Mouse (Mus musculus) layer of hippocampus, adult 2 months (tissue): ENCODE results near the gene Rspo1. TPM values are rescaled to one million over a fixed set of nuclear protein-coding genes. Genes with fewer than 3 reads are reported as not detected.

Experiments
- DNase-seq, 2 experiments: peaks; one replicate each; pipeline ENCODE4 v3.0.0; 2022; ENCODE audit warnings: low spot score in 2 of 2
- H3K27ac ChIP-seq: fragments of 200-600 bp; 2 replicates; pipeline ENCODE4 v1.8.1; 2022
- H3K4me3 ChIP-seq: fragments of 200-600 bp; 2 replicates; pipeline ENCODE4 v1.8.1; 2022; ENCODE audit warnings: mild to moderate bottlenecking
- CTCF ChIP-seq: fragments of 200-600 bp; conservative IDR thresholded peaks from 2 replicates; pipeline ENCODE4 v1.8.1; 2022; ENCODE audit warnings: antibody characterized with exemption, mild to moderate bottlenecking, moderate library complexity
- total RNA-seq, 2 experiments: library from RNA; stranded (reverse); gene quantifications; 2 replicates each; pipeline ENCODE4 v1.2.3; 2021

Gene Rspo1
- total RNA-seq, 2 experiments from 2014 or later, result 9.5 to 9.8 TPM

DNA sequence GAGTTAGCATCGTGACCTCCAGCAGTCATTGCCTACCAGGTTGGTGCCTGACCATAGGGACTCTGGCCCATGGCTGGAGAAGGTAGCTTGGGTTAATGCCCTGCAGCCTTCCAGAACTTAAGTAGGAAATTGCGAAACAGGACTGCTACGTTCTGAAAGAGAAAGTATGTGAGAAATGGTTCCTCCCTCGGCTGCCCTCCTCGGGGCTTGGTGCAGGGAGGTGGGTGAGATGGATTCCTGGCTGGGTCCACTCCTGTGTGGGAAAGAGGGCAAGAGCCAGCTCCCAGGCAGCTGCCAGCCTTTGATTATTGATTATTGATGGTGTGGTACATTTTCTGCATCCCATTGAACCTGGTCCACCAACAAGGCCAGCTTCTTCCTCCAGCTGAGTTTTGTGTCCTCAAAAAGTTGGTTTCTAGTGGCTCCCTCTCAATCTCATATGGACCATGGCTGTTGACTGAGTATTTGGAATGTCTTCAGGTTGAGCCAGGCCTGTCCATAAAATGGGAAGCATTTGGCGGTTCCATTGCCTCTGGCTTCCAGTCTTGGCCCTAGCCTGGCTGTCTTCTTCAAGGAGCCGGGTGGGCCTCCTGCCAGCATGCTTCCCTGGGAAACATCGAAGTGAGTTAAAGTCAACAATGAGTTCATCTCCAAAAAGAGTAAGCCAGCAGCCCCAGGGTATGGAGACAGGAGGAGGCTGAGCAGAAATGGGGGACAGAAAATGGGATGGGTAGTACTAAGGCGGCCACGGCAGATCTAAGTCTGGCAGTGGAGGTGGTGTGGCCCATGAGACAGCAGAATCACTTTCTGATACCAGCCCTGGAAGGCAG lies 29.8 kb downstream of the Rspo1 start, which contains the start of gene Gnl2:
Gene Gnl2 (plus strand): TSS at position 780 of the 830 bp plus-strand sequence.
- H3K27ac ChIP-seq, result no peak within 1 kb of the TSS
- TF ChIP-seq CTCF, result no peak
- no peak for DNase-seq
- no peak within 1 kb of the TSS for H3K4me3 ChIP-seq

DNA sequence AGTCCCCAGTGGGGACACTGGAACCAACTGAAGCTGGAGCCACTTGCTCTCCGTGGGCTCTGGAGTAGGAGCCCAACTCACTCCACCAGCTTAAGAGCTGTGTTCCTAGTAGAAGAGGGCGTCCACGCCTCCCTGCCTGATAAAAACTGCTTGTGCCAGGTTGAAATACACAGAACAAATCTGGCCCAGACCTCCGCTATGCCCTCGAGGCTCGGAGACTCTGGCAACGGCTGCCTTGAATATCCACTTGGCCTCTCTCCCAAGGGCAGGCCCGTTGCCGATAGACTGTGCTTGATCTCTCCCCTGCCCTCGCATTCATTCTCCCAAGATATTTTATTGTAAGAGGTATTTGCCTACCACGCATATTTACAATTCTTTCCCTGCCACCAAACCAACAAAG lies 31.2 kb downstream of the Rspo1 start:
- TF ChIP-seq CTCF, result no peak
- H3K27ac ChIP-seq, result no peak overlapping the region
- DNase-seq, result no peak
- H3K4me3 ChIP-seq, result no peak overlapping the region

DNA sequence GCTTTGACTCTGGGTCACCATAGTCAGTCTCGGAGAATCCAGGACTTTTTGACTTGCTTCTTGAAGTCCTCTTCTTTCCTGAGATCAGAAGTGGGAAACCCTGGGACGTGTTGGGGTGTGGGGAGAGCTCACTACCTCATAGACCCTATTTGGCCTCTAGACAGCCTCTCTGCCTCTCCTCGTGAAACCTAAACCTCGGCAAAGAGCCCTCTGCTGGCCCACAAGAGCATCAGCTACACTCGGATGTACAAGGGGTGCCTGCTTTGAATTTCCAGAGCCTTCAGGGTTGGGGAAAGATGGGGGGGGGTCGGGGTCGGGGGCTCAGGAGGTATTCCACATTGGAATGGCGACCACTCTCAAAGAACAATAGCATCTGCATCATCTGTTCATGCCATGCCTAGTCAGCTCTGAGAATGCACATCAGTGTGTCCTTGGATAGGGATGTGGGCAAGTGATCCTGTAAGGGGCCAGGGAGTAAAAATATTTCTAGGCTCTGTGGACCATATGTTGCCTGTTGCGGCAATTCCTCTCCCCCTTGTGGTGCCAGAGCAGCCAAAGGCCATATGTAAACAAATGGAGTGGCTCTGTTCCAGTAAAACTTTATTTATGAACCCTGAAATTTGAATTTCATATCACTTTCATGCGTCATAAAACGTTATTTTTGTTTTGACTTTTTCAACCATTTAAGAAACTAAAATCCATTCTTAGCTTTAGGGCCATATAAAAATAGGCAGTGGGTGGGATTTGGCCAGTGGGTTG lies 34.7 kb downstream of the Rspo1 start:
- no peak overlapping the region for H3K4me3 ChIP-seq
- TF ChIP-seq CTCF, result peak; percentile 61
- no peak overlapping the region for H3K27ac ChIP-seq
- DNase-seq, result no peak

DNA sequence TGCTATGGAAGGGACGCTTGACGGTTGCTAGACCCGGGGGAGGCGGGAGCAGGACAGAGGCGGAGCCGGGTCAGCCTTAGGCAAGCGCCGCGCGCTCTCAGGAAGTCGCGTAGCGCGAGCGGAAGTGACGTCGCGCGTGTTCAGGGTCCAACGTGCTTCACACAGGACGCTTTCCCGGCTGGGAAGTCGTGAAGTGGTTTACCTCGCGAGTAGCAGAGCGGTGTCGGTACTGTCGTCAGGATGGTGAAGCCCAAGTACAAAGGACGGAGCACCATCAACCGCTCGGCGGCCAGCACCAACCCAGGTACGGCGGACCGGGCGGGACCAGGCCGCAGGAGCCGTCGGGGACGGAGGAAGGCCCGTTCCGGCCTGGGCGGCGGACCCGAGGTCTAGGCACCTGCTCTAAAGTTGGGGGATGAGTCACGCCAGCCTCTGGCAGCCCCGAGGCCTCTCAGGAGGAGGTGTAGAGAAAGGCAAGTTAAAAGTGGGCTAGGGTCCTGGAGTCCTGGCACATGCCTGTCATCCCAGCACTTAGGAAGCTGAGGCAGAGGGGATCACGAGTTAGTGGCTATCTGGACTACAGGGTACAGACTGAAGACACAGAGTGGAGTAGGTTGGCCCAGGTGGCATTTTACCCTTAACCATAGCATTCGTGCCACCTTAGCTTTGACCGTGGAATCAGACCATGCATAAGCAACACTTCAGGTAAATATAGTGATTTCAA lies 43.8 kb downstream of the Rspo1 start:
- DNase-seq, result peak; percentile 91 to 92
- TF ChIP-seq CTCF, result no peak
- H3K4me3 ChIP-seq, result peak overlapping the region; percentile 81
- peak overlapping the region; percentile 88 for H3K27ac ChIP-seq

DNA sequence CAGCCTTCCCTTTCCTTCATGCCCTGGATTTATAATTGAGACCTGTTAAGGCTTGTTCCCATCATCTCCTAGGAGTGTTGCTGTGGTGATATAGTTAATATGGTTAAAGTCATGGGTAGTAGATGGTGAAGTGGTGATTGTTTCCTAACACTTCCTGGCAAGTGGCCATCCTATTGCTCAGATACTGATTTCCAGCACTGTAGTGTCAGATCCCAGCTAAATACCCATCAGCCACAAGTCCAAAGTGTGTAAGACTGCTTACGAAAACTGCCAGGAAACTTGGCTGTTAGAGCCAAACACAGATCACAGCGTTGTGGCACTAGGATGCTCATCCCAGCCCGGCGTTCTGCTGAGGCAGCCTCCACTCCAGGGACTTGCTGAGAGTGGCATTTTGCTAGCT lies 48.1 kb downstream of the Rspo1 start:
- Histone ChIP-seq H3K27ac (0 out of 2 replicates have a peak overlapping the region, but pooled peaks have one; percentile 24), H3K4me3 (no peak overlapping the region)
- no peak for TF ChIP-seq CTCF
- no peak for DNase-seq

DNA sequence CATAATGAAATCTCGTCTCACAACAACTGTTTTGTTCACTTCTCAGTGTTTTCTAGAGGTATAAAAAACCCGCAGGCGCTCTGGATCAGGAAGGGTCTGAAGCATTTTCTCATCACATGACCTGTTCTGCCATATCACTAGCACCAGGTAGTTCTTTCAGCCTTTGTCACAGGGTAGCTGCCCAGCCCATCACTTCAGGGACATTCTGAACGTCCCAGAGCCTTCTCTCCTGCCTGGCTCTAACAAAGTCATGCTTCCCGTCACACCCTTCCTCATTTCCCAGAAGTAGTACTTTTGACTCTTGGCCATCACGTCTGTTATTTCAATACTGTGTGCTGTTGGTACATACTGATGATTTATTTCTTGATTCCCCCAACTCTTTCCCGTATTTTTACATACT lies 58.2 kb downstream of the Rspo1 start:
- Histone ChIP-seq H3K27ac (peak overlapping the region; percentile 67; the same call in 1 of the 2 replicates), H3K4me3 (no peak overlapping the region)

DNA sequence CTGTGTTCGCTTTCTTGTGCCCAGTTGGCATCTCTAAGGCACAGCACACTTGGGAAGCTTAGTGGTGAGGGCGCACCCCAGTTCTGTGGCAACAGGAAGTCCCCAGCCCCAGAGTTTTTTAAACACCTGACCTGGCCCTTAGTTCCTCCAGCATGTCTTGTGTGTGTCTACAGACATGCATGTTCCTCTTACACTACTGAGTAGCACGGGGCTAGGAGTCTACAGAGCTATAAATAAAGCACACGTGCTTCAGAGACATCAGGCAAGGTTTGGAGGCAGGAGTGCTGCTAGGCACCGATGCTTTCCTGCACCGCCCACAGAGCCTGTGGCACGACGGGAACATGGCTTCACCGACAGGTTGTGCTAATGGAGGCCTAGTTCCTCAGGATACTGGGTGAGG lies 69.2 kb downstream of the Rspo1 start:
- no peak overlapping the region for H3K4me3 ChIP-seq
- TF ChIP-seq CTCF, result no peak
- DNase-seq, result no peak

More for the DNA sequence above, 58.2 kb downstream of the Rspo1 start:
- no peak for DNase-seq
- TF ChIP-seq CTCF, result no peak

DNA sequence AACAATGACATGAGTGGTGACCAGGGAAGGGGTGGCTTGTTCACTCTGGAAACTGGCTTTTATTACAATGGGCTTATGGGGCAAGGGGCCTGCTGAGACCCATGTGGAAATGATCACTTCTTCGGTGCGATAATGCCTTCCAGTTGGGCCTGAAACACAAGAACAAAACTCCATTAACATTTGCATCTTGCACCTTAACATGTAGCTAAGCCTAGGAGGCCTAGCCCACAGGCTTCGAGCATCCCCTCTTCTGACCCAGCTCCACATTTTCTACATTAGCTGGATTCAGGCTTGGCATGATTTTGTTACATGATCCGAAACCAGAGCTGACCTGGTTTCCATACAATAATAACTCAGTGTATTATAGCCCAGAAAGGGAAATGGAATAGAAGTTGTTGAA lies 70.2 kb downstream of the Rspo1 start:
- no peak for DNase-seq
- TF ChIP-seq CTCF, result no peak
- Histone ChIP-seq H3K4me3 (no peak overlapping the region), H3K27ac (no peak overlapping the region)

More for the DNA sequence above, 69.2 kb downstream of the Rspo1 start:
- H3K27ac ChIP-seq, result peak overlapping the region; percentile 21; the same call in 1 of the 2 replicates

DNA sequence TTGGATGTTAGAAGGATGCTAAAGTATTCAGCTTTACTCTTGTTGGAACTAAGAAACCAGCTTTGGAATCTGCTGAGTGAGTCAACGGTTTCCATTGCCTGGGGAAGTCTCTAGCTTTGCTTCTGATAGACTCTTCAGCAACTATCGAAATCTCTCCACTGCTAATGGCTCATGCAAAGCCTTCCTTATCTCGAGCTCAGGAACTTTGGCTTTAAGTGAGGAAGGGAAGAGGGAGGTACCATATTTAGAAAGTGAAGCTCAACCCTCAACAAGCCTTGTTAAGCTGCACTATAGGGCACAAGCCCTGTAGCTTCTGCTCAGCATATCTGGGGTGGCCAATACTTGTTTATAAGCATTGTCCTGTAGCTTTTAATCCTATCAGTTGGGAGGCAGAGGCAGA lies 71.0 kb downstream of the Rspo1 start:
- H3K4me3 ChIP-seq, result no peak overlapping the region
- no peak for DNase-seq
- H3K27ac ChIP-seq, result no peak overlapping the region
- no peak for TF ChIP-seq CTCF

DNA sequence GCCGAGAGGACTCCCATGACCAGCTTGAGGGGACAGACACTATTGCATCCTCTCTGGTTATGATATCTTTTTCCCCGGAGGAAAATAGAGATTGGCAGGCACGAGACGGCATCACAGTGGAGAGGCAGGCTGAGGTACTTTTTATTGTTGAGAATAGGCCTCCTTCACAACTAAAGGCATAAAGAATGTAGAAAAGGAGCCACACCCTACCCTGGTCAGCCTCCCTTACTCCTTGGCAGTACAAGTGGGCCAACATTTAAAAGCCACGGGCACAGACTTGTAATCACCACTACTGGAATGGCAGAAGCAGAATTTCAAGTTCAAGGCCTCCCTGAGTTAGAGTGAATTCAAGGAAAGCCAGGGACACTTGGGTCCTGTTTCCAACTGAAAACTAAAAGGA lies 71.8 kb downstream of the Rspo1 start:
- Histone ChIP-seq H3K27ac (no peak overlapping the region), H3K4me3 (no peak overlapping the region)
- TF ChIP-seq CTCF, result no peak
- DNase-seq, result no peak

Other genes with a start within 250 kb of the Rspo1 start
- gene Inpp5b, start 244.6 kb upstream of the Rspo1 start, total RNA-seq, result 10 to 100 TPM; 43.6 to 51.2 TPM
- gene Mtf1, start 184.3 kb upstream of the Rspo1 start, total RNA-seq, result 10 to 100 TPM; 24.6 to 24.8 TPM
- gene Yrdc, start 135.8 kb upstream of the Rspo1 start, total RNA-seq, result 10 to 100 TPM; 30.3 to 38.0 TPM
- gene 1110065P20Rik, start 135.2 kb upstream of the Rspo1 start, total RNA-seq, result 10 to 100 TPM; 72.0 to 94.5 TPM
- gene Maneal, start 124.3 kb upstream of the Rspo1 start, total RNA-seq, result 10 to 100 TPM; 52.3 to 54.4 TPM
- 10 to 100 TPM; 42.5 to 51.3 TPM for gene Epha10, start 105.5 kb upstream of the Rspo1 start, total RNA-seq
- 10 to 100 TPM; 22.1 to 23.6 TPM for gene 9930104L06Rik, start 49.4 kb upstream of the Rspo1 start, total RNA-seq
- gene Cdca8, start 47.1 kb upstream of the Rspo1 start, total RNA-seq, result 1 to 10 TPM; 2.1 to 2.9 TPM
- gene Gnl2, start 30.2 kb downstream of the Rspo1 start, total RNA-seq, result 10 to 100 TPM; 67.9 to 76.1 TPM
- under 1 TPM; 0.64 to 1.00 TPM for gene Dnali1, start 79.3 kb downstream of the Rspo1 start, total RNA-seq
- 10 to 100 TPM; 14.6 to 16.3 TPM for gene Snip1, start 80.2 kb downstream of the Rspo1 start, total RNA-seq
- gene Meaf6, start 98.7 kb downstream of the Rspo1 start, total RNA-seq, result 100 to 1,000 TPM; 111 to 116 TPM
- gene Zc3h12a, start 141.4 kb downstream of the Rspo1 start, total RNA-seq, result 1 to 10 TPM; 1.1 to 1.2 TPM